Mouse (Mus musculus): ENCODE results near the gene Sfrp5.

- TF ChIP-seq CTCF (IDR thresholded peaks at IDR 0.05; ENCODE audit: borderline replicate concordance, insufficient read depth, low read length): peak; percentile 81; the same call in 1 of the 2 replicates
- no peak; the same call in 1 of the 2 replicates for TF ChIP-seq POLR2A (IDR thresholded peaks at IDR 0.05; ENCODE audit: low read depth, low read length)
Measured at GRCm38 (mm10) chr19:42166130-42166529, 35.9 kb downstream of the Sfrp5 start.

All from embryonic fibroblast, embryonic 13.5 days (primary cell).